Mouse (Mus musculus) cerebellum, adult 18-20 months (tissue): ENCODE data around the gene Pou3f3.
A peak's percentile ranks its signal among the peaks of the same experiment; 100 is the strongest.

Experiments
- DNase-seq, 2 experiments: peaks; one replicate each; pipeline ENCODE4 v3.0.0; 2021

Pou3f3 gene

GRCm38 (mm10) chr1:42710995-42711394 is 15.4 kb downstream of the Pou3f3 start:
- no peak for DNase-seq

- no peak for DNase-seq
Observed at GRCm38 (mm10) chr1:42711456-42712310, 16.1 kb downstream of the Pou3f3 start.

- DNase-seq, result no peak
Observed at GRCm38 (mm10) chr1:42712311-42712690, 16.7 kb downstream of the Pou3f3 start.

- DNase-seq, result peak in 1 of 2 experiments; percentile 27
Observed at GRCm38 (mm10) chr1:42713104-42713932, 17.8 kb downstream of the Pou3f3 start.

GRCm38 (mm10) chr1:42714016-42714931 is 18.7 kb downstream of the Pou3f3 start:
- peak in 1 of 2 experiments; percentile 47 for DNase-seq

- no peak for DNase-seq
Observed at GRCm38 (mm10) chr1:42718549-42718948, 23.0 kb downstream of the Pou3f3 start.

GRCm38 (mm10) chr1:42721353-42721752 is 25.8 kb downstream of the Pou3f3 start:
- no peak for DNase-seq

GRCm38 (mm10) chr1:42723769-42724300 is 28.3 kb downstream of the Pou3f3 start:
- no peak for DNase-seq

- no peak for DNase-seq
Observed at GRCm38 (mm10) chr1:42724881-42725280, 29.3 kb downstream of the Pou3f3 start.

- no peak for DNase-seq
Observed at GRCm38 (mm10) chr1:42727161-42727560, 31.6 kb downstream of the Pou3f3 start.

GRCm38 (mm10) chr1:42727676-42728075 is 32.1 kb downstream of the Pou3f3 start:
- DNase-seq, result no peak

GRCm38 (mm10) chr1:42741383-42742241 is 46.0 kb downstream of the Pou3f3 start:
- no peak for DNase-seq

GRCm38 (mm10) chr1:42742242-42742560 is 46.6 kb downstream of the Pou3f3 start:
- no peak for DNase-seq

GRCm38 (mm10) chr1:42745047-42745446 is 49.5 kb downstream of the Pou3f3 start:
- DNase-seq, result no peak

GRCm38 (mm10) chr1:42749536-42750292 is 54.1 kb downstream of the Pou3f3 start:
- no peak for DNase-seq
